Mouse (Mus musculus) liver, embryonic 14.5 days (tissue): ENCODE results near the gene Krt84. TPM values are rescaled to one million over a fixed set of nuclear protein-coding genes. Genes with fewer than 3 reads are reported as not detected.
A peak's percentile ranks its signal among the peaks of the same experiment; 100 is the strongest.

Experiments
- ATAC-seq: fragments of 200-750 bp; cut with Nextera tagmentation; 2 replicates; pipeline ENCODE4 v1.8.0; 2017; ENCODE audit warnings: moderate number of reproducible peaks, mild to moderate bottlenecking, moderate library complexity; ENCODE audit not compliant: insufficient read depth
- DNase-seq, 3 experiments: peaks; one replicate each; pipeline ENCODE4 v3.0.0-alpha.2; 2012 to 2013; ENCODE audit warnings: low read depth in 3 of 3, low spot score in 3 of 3
- H3K27ac ChIP-seq: fragments of 300-500 bp; sonication (generic); 2 replicates; pipeline ENCODE4 v1.5.1; 2014; ENCODE audit warnings: moderate library complexity, mild to moderate bottlenecking, control low read depth, inconsistent platforms
- H3K27me3 ChIP-seq: fragments of 300-500 bp; sonication (generic); 2 replicates; pipeline ENCODE4 v1.6.1; 2014; ENCODE audit warnings: mild to moderate bottlenecking, low read length, moderate library complexity; ENCODE audit not compliant: control insufficient read depth, insufficient read depth
- H3K36me3 ChIP-seq: fragments of 300-500 bp; sonication (generic); replicated peaks from 2 replicates; pipeline ENCODE4 v1.6.1; 2014; ENCODE audit warnings: low read depth; ENCODE audit not compliant: control insufficient read depth, insufficient read depth
- H3K4me1 ChIP-seq, 2 experiments: fragments of 200-500 bp in 1 of 2; fragments of 300-500 bp in 1 of 2; sonication (generic) in 1 of 2; replicated peaks; 2 replicates each; pipeline ENCODE4 v1.6.1; 2012 to 2014; ENCODE audit warnings: antibody characterized with exemption in 1 of 2, inconsistent platforms in 1 of 2, low read length in 1 of 2; ENCODE audit not compliant: control insufficient read depth in 2 of 2, insufficient read depth in 2 of 2
- H3K4me2 ChIP-seq: fragments of 300-500 bp; sonication (generic); 2 replicates; pipeline ENCODE4 v1.6.1; 2014; ENCODE audit warnings: low read depth, mild to moderate bottlenecking, control low read depth, moderate library complexity
- H3K4me3 ChIP-seq, 2 experiments: fragments of 200-500 bp in 1 of 2; fragments of 300-500 bp in 1 of 2; sonication (generic) in 1 of 2; 2 replicates each; pipeline ENCODE4 v1.5.1; 2012 to 2014; ENCODE audit warnings: low read depth in 2 of 2, low read length in 2 of 2, mild to moderate bottlenecking in 2 of 2, control low read depth in 1 of 2, inconsistent platforms in 1 of 2, moderate library complexity in 1 of 2; ENCODE audit not compliant: insufficient read depth in 1 of 2
- H3K9ac ChIP-seq: fragments of 300-500 bp; sonication (generic); replicated peaks from 2 replicates; pipeline ENCODE4 v1.6.1; 2014; ENCODE audit warnings: mild to moderate bottlenecking, control low read depth, moderate library complexity
- H3K9me3 ChIP-seq: fragments of 300-500 bp; sonication (generic); 2 replicates; pipeline ENCODE4 v1.6.1; 2016; ENCODE audit warnings: low read length, mixed read lengths; ENCODE audit not compliant: control insufficient read depth
- CTCF ChIP-seq: IDR thresholded peaks from 2 replicates; pipeline ENCODE4 v1.5.1; 2016; ENCODE audit warnings: antibody characterized with exemption, low read depth, control low read depth
- EP300 ChIP-seq: IDR thresholded peaks from 2 replicates; pipeline ENCODE4 v1.6.1; 2016; ENCODE audit warnings: antibody characterized with exemption, low read depth
- WGBS: fragments of 180-500 bp; shearing (Covaris S2); extraction: QIAGEN DNeasy Blood & Tissue Kit; methylation state at CpG from one replicate; pipeline ENCODE4 v1.1.7; 2014; ENCODE audit not compliant: insufficient replicate concordance; 5-methylcytosine and 5-hydroxymethylcytosine counted together
- microRNA-seq: library from miRNA; unstranded; fragments of <30 nt; microRNA quantifications from one replicate; pipeline ENCODE4, GENCODE M21; 2016
- polyA plus RNA-seq, 2 experiments: library from polyadenylated mRNA; depleted of rRNA in 1 of 2; stranded (reverse) in 1 of 2; unstranded in 1 of 2; fragments of >200 nt; fragmentation: Nextera tagmentation in 1 of 2; extraction: Ambion mirVana in 1 of 2; gene quantifications; 2 replicates each; pipeline versions ENCODE4 v1.2.1 to v1.2.3; 2012 to 2014

The Krt84 gene
- polyA plus RNA-seq, 2 experiments = not detected

- H3K9me3 ChIP-seq = no peaks in the 10 kb centered on the region
- H3K9ac ChIP-seq = no peak overlapping the region
- TF ChIP-seq EP300 (no peak), CTCF (peak; percentile 49; the same call in 1 of the 2 replicates)
- H3K27ac ChIP-seq = no peak overlapping the region
- no peak overlapping the region for H3K4me2 ChIP-seq
- no peaks in the 10 kb centered on the region for H3K36me3 ChIP-seq
- DNase-seq = no peak
- ATAC-seq = no peak
- H3K4me1 ChIP-seq = no peaks in the 10 kb centered on the region
- no peak overlapping the region for H3K4me3 ChIP-seq
- H3K27me3 ChIP-seq = no peaks in the 10 kb centered on the region
- 6% methylated on average over 31 of the region's 31 CpGs for WGBS
Observed at GRCm38 (mm10) chr15:101479007-101479665, 53.5 kb downstream of the Krt84 start.

Small RNAs within 50 kb of the gene (microRNA-seq; reads per million reads assigned to microRNA genes)
- gene Gm44393 = not detected
- gene Gm44460 = not detected

Other genes with a start within 250 kb of the Krt84 start
- gene Atg101, start 248.5 kb downstream of the Krt84 start, polyA plus RNA-seq (2012; rRNA removed) = 13.1 and 17.2 TPM in 2 replicates
- 21.3 and 23.7 TPM in 2 replicates for gene Atg101, start 248.5 kb downstream of the Krt84 start, polyA plus RNA-seq (2014; fragmentation: Nextera tagmentation; extraction: Ambion mirVana)
- gene 6030408B16Rik, start 239.6 kb downstream of the Krt84 start, polyA plus RNA-seq (2012; rRNA removed) = 0.10 and 0.11 TPM in 2 replicates
- 0.18 and 0.35 TPM in 2 replicates for gene 6030408B16Rik, start 239.6 kb downstream of the Krt84 start, polyA plus RNA-seq (2014; fragmentation: Nextera tagmentation; extraction: Ambion mirVana)
- gene Krt80, start 162.7 kb downstream of the Krt84 start, polyA plus RNA-seq (2012; rRNA removed) = 0.15 and 0.19 TPM in 2 replicates
- 0.27 TPM in 2 replicates for gene Krt80, start 162.7 kb downstream of the Krt84 start, polyA plus RNA-seq (2014; fragmentation: Nextera tagmentation; extraction: Ambion mirVana)
- gene Krt7, start 121.8 kb downstream of the Krt84 start, polyA plus RNA-seq (2012; rRNA removed) = 0.82 and 0.85 TPM in 2 replicates
- gene Krt7, start 121.8 kb downstream of the Krt84 start, polyA plus RNA-seq (2014; fragmentation: Nextera tagmentation; extraction: Ambion mirVana) = 1.5 TPM in 2 replicates
- gene Krt87, start 94.0 kb downstream of the Krt84 start, polyA plus RNA-seq (2012; rRNA removed) = not detected in 2 replicates
- not detected in 2 replicates for gene Krt87, start 94.0 kb downstream of the Krt84 start, polyA plus RNA-seq (2014; fragmentation: Nextera tagmentation; extraction: Ambion mirVana)
- not detected in 2 replicates for gene Krt88, start 85.1 kb downstream of the Krt84 start, polyA plus RNA-seq (2012; rRNA removed)
- gene Krt88, start 85.1 kb downstream of the Krt84 start, polyA plus RNA-seq (2014; fragmentation: Nextera tagmentation; extraction: Ambion mirVana) = not detected in 2 replicates
- gene Krt81, start 69.1 kb downstream of the Krt84 start, polyA plus RNA-seq (2012; rRNA removed) = not detected in 2 replicates
- not detected in 2 replicates for gene Krt81, start 69.1 kb downstream of the Krt84 start, polyA plus RNA-seq (2014; fragmentation: Nextera tagmentation; extraction: Ambion mirVana)
- not detected in 2 replicates for gene Krt86, start 59.3 kb downstream of the Krt84 start, polyA plus RNA-seq (2012; rRNA removed)
- not detected in 2 replicates for gene Krt86, start 59.3 kb downstream of the Krt84 start, polyA plus RNA-seq (2014; fragmentation: Nextera tagmentation; extraction: Ambion mirVana)
- 0.03 TPM in 1 of 2 replicates, not detected in the other for gene Krt83, start 41.3 kb downstream of the Krt84 start, polyA plus RNA-seq (2012; rRNA removed)
- gene Krt83, start 41.3 kb downstream of the Krt84 start, polyA plus RNA-seq (2014; fragmentation: Nextera tagmentation; extraction: Ambion mirVana) = 0.30 TPM in 1 of 2 replicates, not detected in the other
- gene Gm49425, start 15.6 kb downstream of the Krt84 start, polyA plus RNA-seq (2012; rRNA removed) = not detected in 2 replicates
- gene Gm49425, start 15.6 kb downstream of the Krt84 start, polyA plus RNA-seq (2014; fragmentation: Nextera tagmentation; extraction: Ambion mirVana) = not detected in 2 replicates
- gene Krt82, start 17.8 kb upstream of the Krt84 start, polyA plus RNA-seq (2012; rRNA removed) = not detected in 2 replicates
- gene Krt82, start 17.8 kb upstream of the Krt84 start, polyA plus RNA-seq (2014; fragmentation: Nextera tagmentation; extraction: Ambion mirVana) = not detected in 2 replicates
- not detected in 2 replicates for gene Krt90, start 30.1 kb upstream of the Krt84 start, polyA plus RNA-seq (2012; rRNA removed)
- not detected in 2 replicates for gene Krt90, start 30.1 kb upstream of the Krt84 start, polyA plus RNA-seq (2014; fragmentation: Nextera tagmentation; extraction: Ambion mirVana)
- gene Krt75, start 41.1 kb upstream of the Krt84 start, polyA plus RNA-seq (2012; rRNA removed) = not detected in 2 replicates
- gene Krt75, start 41.1 kb upstream of the Krt84 start, polyA plus RNA-seq (2014; fragmentation: Nextera tagmentation; extraction: Ambion mirVana) = not detected in 2 replicates
- not detected in 2 replicates for gene Gm5414, start 95.4 kb upstream of the Krt84 start, polyA plus RNA-seq (2012; rRNA removed)
- gene Gm5414, start 95.4 kb upstream of the Krt84 start, polyA plus RNA-seq (2014; fragmentation: Nextera tagmentation; extraction: Ambion mirVana) = not detected in 2 replicates
- not detected in 2 replicates for gene Gm5478, start 114.6 kb upstream of the Krt84 start, polyA plus RNA-seq (2012; rRNA removed)
- not detected in 2 replicates for gene Gm5478, start 114.6 kb upstream of the Krt84 start, polyA plus RNA-seq (2014; fragmentation: Nextera tagmentation; extraction: Ambion mirVana)
- not detected in 2 replicates for gene Krt6b, start 147.5 kb upstream of the Krt84 start, polyA plus RNA-seq (2012; rRNA removed)
- not detected in 2 replicates for gene Krt6b, start 147.5 kb upstream of the Krt84 start, polyA plus RNA-seq (2014; fragmentation: Nextera tagmentation; extraction: Ambion mirVana)
- gene Krt6a, start 161.5 kb upstream of the Krt84 start, polyA plus RNA-seq (2012; rRNA removed) = 0.01 TPM in 1 of 2 replicates, not detected in the other
- not detected in 2 replicates for gene Krt6a, start 161.5 kb upstream of the Krt84 start, polyA plus RNA-seq (2014; fragmentation: Nextera tagmentation; extraction: Ambion mirVana)
- 0.36 and 0.45 TPM in 2 replicates for gene Krt5, start 180.1 kb upstream of the Krt84 start, polyA plus RNA-seq (2012; rRNA removed)
- not detected in 2 replicates for gene Krt5, start 180.1 kb upstream of the Krt84 start, polyA plus RNA-seq (2014; fragmentation: Nextera tagmentation; extraction: Ambion mirVana)
- not detected in 2 replicates for gene Krt71, start 210.3 kb upstream of the Krt84 start, polyA plus RNA-seq (2012; rRNA removed)
- gene Krt71, start 210.3 kb upstream of the Krt84 start, polyA plus RNA-seq (2014; fragmentation: Nextera tagmentation; extraction: Ambion mirVana) = not detected in 2 replicates